Mouse (Mus musculus): ENCODE measurements around the gene Map4k5.

Map4k5 gene

DNA sequence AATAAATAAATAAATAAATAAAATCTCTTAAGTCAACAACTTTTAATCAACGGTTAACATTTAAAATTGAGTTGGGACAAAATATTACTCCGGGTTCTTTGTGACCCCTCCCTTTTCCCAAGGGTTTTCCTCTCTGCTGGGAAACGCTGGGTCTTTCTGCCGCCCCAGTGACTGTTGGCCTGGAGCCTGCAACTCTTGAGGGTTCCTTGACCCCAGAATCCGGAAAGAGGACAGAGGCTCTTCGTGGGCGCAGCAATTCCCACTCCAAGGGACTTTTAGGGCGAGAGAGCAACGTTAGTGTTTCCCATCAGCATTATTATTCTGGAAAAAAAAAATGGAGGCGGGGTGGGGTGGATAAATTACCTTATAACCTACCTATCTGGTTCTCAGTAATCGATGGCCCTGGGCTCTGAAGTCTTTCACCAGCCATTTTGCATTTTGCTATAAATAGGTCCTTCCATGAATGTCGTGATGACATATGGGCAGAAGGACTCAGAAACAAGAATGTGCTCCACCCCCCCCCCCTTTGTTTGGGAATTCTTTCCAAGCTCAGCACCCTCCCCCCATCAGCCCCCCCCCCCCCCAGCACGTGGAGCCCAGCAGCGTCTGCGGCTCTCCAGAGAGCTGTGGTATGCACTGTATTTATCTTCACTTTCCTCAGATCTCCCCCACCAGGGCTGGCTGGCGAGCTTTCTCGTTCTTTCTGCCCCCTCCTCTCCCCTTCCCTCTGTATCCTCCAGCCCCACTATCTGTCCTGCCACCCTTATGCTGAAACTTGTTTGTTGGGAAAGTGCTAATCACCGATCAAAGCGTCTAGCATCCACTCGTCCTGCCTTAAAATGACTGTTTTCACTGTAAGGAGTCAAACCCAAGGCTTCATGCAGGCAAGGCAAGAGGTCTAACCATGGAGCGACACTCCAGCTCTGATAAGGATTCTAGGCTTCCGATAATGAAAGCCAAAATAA lies 134.5 kb downstream of the Map4k5 start:
- TF ChIP-seq CTCF (conservative IDR thresholded peaks at IDR 0.05; ENCODE audit: low read length) (no peak), NANOG (IDR thresholded peaks at IDR 0.05; ENCODE audit: borderline replicate concordance, low read length) (no peak), POU5F1 (IDR thresholded peaks at IDR 0.05; ENCODE audit: borderline replicate concordance, low read length) (no peak)
- Histone ChIP-seq H3K4me1 (replicated peaks; ENCODE audit: low read depth, low read length) (peaks cover 23% of the 10 kb centered on the region), H3K36me3 (ENCODE audit: insufficient read depth, low read length) (no peaks in the 10 kb centered on the region), H3K4me3 (replicated peaks; ENCODE audit: low read length) (0 out of 2 replicates have a peak overlapping the region, but pooled peaks have one; percentile 13), H3K9me3 (ENCODE audit: low read length) (no peaks in the 10 kb centered on the region), H3K27me3 (ENCODE audit: insufficient read depth, low read length) (0 out of 2 replicates have a peak, but pooled peaks cover 7% of the 10 kb centered on the region)

DNA sequence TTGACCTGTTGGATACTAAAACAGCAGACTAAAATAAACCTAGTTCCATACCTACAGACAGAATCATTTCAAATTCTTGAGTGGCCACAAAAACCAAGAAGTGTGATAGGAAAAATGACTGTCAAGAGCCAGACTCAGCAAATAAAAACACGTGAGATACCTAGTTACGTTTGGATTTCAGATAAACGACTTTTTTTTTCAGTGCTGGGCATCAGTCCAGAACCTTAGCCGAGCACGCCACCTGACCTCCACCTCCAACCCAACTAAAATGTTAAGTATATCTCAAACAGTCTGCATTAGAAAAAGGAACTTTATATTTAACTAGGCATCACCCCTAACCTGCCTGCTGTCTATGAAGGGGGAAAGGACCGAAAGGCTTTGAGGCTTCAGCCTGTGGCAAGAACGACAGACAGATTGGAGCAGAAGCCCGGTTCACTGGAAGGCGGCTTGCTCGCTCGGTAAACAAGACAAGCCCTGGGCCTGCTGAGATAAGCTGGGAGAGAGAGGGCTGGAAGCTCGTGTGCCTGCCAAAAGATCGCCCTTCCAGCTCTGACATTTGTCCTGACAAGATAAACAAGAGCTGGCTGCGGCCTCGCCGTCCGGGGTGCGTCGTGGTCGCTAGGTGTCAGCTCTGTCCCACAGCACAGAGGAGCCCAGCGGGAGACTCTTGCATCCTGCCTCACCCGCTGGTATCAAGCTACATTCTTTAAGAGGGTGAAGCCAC lies 135.4 kb downstream of the Map4k5 start:
- H3K36me3 ChIP-seq (ENCODE audit: insufficient read depth, low read length) = no peaks in the 10 kb centered on the region
- no peaks in the 10 kb centered on the region for H3K9me3 ChIP-seq (ENCODE audit: low read length)
- peaks cover 23% of the 10 kb centered on the region for H3K4me1 ChIP-seq (replicated peaks; ENCODE audit: low read depth, low read length)
- H3K27me3 ChIP-seq (ENCODE audit: insufficient read depth, low read length) = 0 out of 2 replicates have a peak, but pooled peaks cover 5% of the 10 kb centered on the region
- peak overlapping the region; percentile 49 for H3K4me3 ChIP-seq (replicated peaks; ENCODE audit: low read length)
- 0 out of 2 replicates have a peak, but pooled peaks have one; percentile 7 for TF ChIP-seq CTCF (conservative IDR thresholded peaks at IDR 0.05; ENCODE audit: low read length)
- no peak for TF ChIP-seq POU5F1 (IDR thresholded peaks at IDR 0.05; ENCODE audit: borderline replicate concordance, low read length)
- TF ChIP-seq NANOG (IDR thresholded peaks at IDR 0.05; ENCODE audit: borderline replicate concordance, low read length) = no peak

DNA sequence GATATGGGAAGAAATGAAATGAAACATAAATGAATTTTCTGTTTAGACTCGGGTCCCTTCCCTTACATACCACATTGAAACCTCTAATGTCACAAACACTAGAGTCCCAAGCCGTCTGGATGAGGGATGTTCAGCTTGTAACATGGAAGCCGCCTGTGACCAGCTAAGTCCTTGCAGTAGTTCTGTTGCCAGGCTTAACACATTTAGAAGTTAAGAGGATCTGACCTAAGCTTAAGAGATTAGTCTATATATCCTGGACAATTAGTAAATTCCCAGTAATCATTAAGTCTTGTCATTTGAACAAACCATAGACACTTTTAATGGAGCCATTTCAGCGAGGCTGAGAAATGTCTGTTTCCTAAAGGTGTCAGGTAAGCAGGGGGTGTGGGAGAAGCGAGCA lies 137.0 kb downstream of the Map4k5 start:
- H3K27me3 ChIP-seq (ENCODE audit: insufficient read depth, low read length) = 0 out of 2 replicates have a peak, but pooled peaks cover 4% of the 10 kb centered on the region
- no peak for TF ChIP-seq NANOG (IDR thresholded peaks at IDR 0.05; ENCODE audit: borderline replicate concordance, low read length)
- no peak for TF ChIP-seq POU5F1 (IDR thresholded peaks at IDR 0.05; ENCODE audit: borderline replicate concordance, low read length)
- no peak for TF ChIP-seq CTCF (conservative IDR thresholded peaks at IDR 0.05; ENCODE audit: low read length)
- no peak overlapping the region for H3K4me3 ChIP-seq (replicated peaks; ENCODE audit: low read length)
- H3K36me3 ChIP-seq (ENCODE audit: insufficient read depth, low read length) = no peaks in the 10 kb centered on the region
- H3K4me1 ChIP-seq (replicated peaks; ENCODE audit: low read depth, low read length) = peaks cover 37% of the 10 kb centered on the region
- H3K9me3 ChIP-seq (ENCODE audit: low read length) = no peaks in the 10 kb centered on the region

DNA sequence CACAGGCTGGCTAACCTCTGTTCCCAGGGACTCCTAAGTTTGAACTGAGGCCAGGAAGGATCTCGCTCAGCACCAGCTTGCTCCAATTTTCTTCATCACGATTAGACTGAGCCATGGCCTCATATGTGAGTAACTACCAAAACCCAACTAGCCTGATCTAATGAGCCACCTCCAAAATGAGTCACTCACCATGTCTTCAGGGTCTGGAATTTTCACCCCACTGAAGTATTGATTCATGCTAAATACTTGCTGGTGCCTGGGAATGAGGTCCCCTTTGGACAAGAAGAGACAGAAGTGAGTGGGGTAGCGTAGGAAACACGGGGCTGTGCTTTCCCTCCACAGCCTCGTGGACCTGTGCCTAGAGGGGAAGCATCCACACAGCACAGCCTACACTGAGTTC lies 139.1 kb downstream of the Map4k5 start:
- Histone ChIP-seq H3K4me1 (replicated peaks; ENCODE audit: low read depth, low read length) (peaks cover 28% of the 10 kb centered on the region), H3K9me3 (ENCODE audit: low read length) (no peaks in the 10 kb centered on the region), H3K4me3 (replicated peaks; ENCODE audit: low read length) (no peak overlapping the region), H3K36me3 (ENCODE audit: insufficient read depth, low read length) (no peaks in the 10 kb centered on the region), H3K27me3 (ENCODE audit: insufficient read depth, low read length) (0 out of 2 replicates have a peak, but pooled peaks cover 4% of the 10 kb centered on the region)
- no peak for TF ChIP-seq POU5F1 (IDR thresholded peaks at IDR 0.05; ENCODE audit: borderline replicate concordance, low read length)
- no peak for TF ChIP-seq CTCF (conservative IDR thresholded peaks at IDR 0.05; ENCODE audit: low read length)
- TF ChIP-seq NANOG (IDR thresholded peaks at IDR 0.05; ENCODE audit: borderline replicate concordance, low read length) = no peak
